Mouse (Mus musculus) kidney, postnatal 10 days (tissue): Measurements from ENCODE around the gene Zfp985.
"Not testable (repeated sequence)": the region's sequence is repeated elsewhere in the genome, so short reads cannot be mapped to it uniquely, and the experiment has no call there.

Experiments used
- DNase-seq: peaks from one replicate; pipeline ENCODE4 v3.0.0; 2021; ENCODE audit warnings: mixed read lengths

Gene Zfp985

DNA sequence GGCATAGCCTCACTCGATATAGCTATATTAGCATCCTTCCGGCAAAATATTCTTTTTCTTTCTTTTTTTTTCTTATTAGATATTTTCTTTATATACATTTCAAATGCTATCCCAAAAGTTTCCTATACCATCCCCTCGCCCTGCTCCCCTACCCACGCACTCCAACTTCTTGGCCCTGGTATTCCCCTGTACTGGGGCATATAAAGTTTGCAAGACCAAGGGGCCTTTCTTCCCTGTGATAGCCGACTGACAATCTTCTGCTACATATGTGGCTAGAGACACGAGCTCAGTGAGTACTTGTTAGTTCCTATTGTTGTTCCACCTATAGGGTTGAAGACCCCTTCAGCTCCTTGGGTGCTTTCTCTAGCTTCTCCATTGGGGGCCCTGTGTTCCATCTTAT lies 53.4 kb downstream of the Zfp985 start:
- DNase-seq: not testable (repeated sequence)

DNA sequence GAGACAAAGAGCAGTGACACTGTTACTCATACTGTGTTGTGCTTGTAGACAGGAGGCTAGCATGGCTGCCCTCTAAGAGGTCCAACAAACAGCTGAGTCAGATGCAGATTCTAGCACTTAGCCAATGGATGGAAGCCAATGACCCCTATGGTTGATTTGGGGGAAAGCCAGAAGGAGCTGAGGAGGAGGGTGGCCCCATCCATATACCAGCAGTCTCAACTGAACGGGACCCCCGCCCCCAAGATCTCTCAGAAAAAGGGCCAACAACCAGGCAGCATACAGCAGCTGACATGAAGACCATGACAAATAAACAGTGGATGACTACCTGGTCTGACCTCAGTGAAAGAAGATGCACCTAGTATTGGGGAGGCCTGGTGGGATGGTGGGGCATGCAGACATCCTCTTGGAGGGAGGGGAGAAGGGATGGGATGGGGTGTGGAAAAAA lies 80.8 kb downstream of the Zfp985 start:
- DNase-seq: not testable (repeated sequence)
